Mouse (Mus musculus) T-helper 2 cell (primary cell): ENCODE measurements around the gene Os9.

Experiments used
- in situ Hi-C: fragments of 300-600 bp; cut with MboI, MseI; formaldehyde crosslinking; loops from one replicate; pipeline ENCODE4 v1.15.1; 2025; ENCODE audit warnings: high pct_unique_total_duplicates

The Os9 gene

DNA sequence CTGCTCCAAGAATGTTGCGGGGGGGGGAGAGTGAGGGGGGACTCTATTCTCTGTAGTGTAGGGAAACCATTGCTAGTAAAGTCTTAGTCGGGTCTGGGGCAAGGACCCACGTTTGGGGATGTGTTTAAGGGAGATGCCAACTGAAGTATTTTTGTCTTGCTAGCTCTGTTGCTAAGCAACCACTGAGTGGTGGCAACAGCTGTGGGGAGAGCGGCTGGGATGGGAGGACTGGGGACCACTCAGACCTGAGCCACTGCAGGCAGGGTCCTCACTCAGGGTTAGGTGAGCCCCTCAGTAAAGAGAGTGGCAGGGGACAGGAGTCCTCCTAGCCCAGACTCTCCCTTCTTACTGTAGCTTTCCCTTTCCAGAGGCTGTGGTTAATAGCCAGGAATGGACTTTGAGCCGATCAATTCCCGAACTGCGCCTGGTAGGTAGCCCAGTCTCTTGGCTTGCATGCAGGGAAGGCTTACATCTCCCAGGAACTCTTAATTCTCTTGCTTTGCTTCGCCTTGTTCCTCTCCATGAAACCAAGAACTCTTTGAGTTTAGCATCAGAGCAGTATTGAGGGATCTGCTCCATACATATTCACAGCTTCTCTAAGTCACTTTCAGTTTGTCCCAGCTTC, 38.8 kb downstream of the Os9 start:
- in situ Hi-C loops: no loop called here

- in situ Hi-C loops: no loop called here
Measured at GRCm38 (mm10) chr10:127080901-127081780, 39.8 kb downstream of the Os9 start.

GRCm38 (mm10) chr10:127079665-127080391, 41.1 kb downstream of the Os9 start:
- in situ Hi-C loops: loop anchor here (5.0 to 10.0 kb wide), 2 partner anchors 32 to 1295 kb away; partner anchors contain the start of gene Ankrd52

- in situ Hi-C loops: loop anchor here (5.0 to 10.0 kb wide), 2 partner anchors 33 to 1296 kb away; partner anchors contain the start of gene Ankrd52
Measured at GRCm38 (mm10) chr10:127078677-127079575, 42.0 kb downstream of the Os9 start.

DNA sequence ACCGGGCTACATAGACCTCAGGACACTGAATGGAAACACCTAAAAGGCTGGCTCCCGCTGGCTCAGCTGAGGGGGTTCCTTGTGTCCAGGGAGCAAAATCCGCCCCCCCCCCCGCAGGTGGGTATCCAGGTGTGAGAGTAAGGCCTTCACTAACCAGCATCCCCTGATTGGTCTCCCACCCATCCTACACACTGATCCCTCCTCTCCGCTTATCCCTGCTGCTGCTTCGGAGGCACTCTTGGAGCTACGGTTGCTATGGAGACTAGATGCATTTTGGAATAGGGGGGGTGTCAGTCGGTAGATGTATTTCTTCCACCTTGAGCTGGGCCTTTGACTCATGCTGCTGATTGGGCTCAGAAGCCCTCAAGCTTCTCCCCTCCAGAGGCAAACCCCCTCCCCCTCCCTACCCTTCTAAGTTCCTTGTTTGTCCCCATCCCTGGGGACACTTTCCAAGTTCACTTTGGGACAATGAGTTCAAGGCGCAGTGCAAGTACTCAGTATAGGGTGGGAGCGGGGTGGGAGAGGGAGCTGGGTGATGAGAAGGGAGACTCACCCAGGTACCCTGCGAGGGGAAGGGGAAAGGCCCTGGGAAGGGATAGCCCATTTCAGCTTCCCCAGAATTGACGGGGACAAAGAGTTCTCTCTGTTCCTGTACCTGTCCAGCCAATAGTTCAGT, 42.8 kb downstream of the Os9 start:
- in situ Hi-C loops: loop anchor here (5.0 to 10.0 kb wide), 2 partner anchors 34 to 1297 kb away; partner anchors contain the start of gene Ankrd52

- in situ Hi-C loops: loop anchor here (5.0 to 10.0 kb wide), 2 partner anchors 35 to 1297 kb away; partner anchors contain the start of gene Ankrd52
Measured at GRCm38 (mm10) chr10:127077515-127077914, 43.4 kb downstream of the Os9 start.

DNA sequence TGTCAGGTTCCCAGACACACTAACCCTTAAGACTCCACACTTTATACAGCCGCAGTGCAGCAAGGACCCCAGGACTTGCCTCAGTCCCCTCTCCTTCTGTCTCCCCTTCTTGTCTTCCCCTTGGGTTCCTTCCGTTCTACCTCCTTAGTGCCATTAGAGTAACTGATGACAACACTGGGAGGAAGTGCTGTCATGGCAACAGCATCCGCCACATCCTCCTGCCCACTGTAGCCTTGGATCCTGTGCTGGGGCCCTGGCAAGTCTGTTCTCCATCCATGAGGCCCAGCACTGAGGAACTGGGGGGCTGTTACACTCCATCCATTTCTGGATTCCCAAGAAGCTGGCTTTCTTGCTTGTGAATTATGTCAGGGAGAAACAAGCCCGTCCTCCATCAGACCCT, 44.8 kb downstream of the Os9 start:
- in situ Hi-C loops: loop anchor here (5.0 to 10.0 kb wide), 2 partner anchors 36 to 1299 kb away; partner anchors contain the start of gene Ankrd52

DNA sequence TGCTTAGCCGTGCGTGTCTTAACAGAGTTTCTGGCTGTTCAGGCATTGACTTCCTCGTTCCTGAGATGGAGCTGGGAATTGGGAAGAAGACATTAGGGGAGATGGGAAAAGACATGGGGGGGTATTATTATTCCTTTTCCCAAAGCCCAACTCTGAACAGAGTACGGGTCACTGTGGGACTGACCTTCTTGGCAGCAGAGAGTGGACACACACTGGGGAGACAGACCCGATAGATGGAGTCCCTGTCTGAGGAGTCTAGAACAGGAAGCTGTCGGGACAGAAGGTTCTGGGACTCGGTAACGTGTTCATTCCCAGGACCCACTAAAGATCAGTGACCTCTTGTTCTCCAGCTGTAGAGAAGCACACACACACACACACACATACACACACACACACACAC, 45.3 kb downstream of the Os9 start:
- in situ Hi-C loops: loop anchor here (5.0 to 10.0 kb wide), 2 partner anchors 37 to 1299 kb away; partner anchors contain the start of gene Ankrd52

DNA sequence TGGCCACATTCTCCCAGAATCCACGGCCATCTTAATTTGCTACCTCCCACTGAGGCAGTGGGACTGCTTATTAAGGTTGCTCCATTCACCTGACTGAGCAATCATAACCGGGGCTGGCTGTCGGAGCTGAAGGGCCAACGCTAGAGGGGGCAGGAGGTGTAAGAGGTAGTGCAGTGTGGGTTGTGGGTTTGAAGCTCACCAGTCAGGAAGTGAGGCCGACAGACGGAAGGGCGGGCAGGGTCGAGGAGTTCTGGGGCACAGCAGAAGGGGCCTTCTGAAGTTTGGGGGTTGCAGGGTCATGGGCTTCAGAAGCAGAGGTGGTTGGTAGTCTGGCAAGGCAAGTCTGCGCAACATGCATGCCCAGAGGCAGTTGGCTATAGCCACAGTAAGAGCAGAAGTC, 45.9 kb downstream of the Os9 start, which contains the start of gene Agap2:
Gene Agap2 (plus strand): TSS at position 205 of the 400 bp plus-strand sequence.
- in situ Hi-C loops: loop anchor here (5.0 to 10.0 kb wide), 2 partner anchors 37 to 1300 kb away; partner anchors contain the start of gene Ankrd52

- in situ Hi-C loops: loop anchor here (10.0 kb wide), 1 partner anchor 1301 kb away; the partner anchor contains the start of gene Ankrd52
Measured at GRCm38 (mm10) chr10:127073981-127074380, 47.0 kb downstream of the Os9 start.

DNA sequence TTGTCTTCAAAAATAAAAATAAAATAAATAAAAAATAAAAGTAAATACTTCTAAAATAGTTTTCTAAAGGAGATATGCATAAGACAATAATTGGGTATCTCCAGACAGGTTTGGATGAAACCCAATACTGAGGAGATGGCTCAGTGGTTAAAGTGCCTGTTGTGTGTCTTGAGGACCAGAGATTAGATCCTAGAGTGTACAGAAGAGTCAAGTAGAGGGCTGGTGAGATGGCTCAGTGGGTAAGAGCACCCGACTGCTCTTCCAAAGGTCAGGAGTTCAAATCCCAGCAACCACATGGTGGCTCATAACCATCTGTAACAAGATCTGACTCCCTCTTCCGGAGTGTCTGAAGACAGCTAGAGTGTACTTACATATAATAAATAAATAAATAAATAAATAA, 48.0 kb downstream of the Os9 start:
- in situ Hi-C loops: loop anchor here (10.0 kb wide), 1 partner anchor 1302 kb away; the partner anchor contains the start of gene Ankrd52

GRCm38 (mm10) chr10:127072270-127072669, 48.7 kb downstream of the Os9 start:
- in situ Hi-C loops: loop anchor here (10.0 kb wide), 1 partner anchor 1303 kb away; the partner anchor contains the start of gene Ankrd52

GRCm38 (mm10) chr10:127071203-127071602, 49.7 kb downstream of the Os9 start:
- in situ Hi-C loops: loop anchor here (10.0 kb wide), 1 partner anchor 1304 kb away; the partner anchor contains the start of gene Ankrd52

- in situ Hi-C loops: loop anchor here (10.0 kb wide), 1 partner anchor 1304 kb away; the partner anchor contains the start of gene Ankrd52
Measured at GRCm38 (mm10) chr10:127070190-127071121, 50.5 kb downstream of the Os9 start, which contains the start of gene Tspan31. Tspan31 (minus strand) TSS chr10:127070264.

DNA sequence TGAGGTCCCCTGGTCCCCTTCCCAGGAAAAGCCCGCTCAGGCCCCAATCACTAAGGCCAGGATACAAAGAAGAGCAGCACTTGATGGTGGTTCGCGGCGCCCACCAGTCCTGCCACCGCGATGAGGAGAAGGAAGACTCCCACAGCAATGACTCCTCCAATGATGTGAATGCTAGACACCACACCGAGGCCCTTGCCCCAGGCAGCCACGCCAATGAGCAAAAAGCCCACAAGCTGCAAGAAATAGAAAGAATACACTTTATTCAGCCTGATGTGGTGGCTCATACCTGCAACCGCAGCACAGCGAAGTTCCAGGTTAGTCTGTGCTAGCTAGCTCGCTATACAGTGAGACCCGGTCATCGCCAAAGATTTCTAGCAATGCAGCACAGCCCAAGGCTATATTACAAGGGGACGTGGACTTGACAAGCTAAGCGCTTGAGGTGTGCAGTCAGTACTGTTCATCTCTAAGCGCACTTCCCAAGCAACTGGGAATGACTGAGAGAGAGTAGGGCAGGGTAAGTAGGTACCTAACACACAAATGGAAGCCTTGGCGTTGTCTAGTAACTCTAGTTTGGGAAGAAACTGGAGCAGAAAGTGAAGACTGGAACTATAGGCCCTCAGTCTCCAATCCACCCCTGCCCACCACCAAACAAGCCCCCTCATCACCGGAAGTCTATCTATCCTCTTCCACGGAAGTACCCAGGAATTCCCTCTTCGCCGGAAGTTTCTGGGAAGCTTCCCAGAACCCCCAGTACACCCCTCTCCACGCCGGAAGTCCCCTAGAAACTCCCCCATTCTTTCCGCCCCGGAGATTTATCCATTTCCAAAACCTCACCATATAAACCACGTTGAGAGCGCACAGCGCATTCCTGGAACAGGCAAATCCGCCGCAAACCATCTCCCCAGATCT, 51.4 kb downstream of the Os9 start:
- in situ Hi-C loops: loop anchor here (10.0 kb wide), 1 partner anchor 1305 kb away; the partner anchor contains the start of gene Ankrd52

DNA sequence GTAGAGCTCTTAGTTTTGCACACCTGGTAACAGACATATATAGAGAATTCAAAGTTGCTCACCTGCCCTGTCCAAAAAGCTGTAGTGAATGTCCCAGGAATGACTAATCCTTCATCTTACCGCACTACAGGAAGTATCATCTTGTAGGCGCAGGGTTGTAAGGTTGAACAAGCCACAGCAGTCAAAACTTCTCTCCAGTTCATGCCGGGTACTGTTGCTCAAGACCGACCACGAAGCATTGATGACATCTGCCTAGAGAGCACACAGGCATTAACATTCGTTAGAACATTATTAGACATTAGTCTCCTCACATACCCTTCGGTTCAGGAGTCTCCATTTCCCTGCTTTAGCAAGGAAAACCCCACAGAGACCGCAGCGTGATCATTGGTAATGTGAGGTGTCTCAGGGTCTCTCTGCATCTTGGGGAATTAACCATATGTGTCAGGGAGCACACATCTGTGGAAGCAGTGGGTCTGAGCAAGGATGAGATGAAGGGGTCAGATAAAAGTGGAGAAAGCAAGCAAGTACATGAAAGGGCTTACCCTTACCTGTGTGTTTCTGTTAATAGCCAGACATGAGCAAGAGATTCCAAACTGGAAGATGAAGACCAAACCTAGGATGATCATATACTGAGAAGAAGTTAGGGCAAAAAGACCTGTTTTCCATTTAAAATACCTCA, 52.4 kb downstream of the Os9 start:
- in situ Hi-C loops: no loop called here
